Mouse (Mus musculus): ENCODE results near the gene Gm42878.
A peak's percentile ranks its signal among the peaks of the same experiment; 100 is the strongest.

Gm42878 gene

DNA sequence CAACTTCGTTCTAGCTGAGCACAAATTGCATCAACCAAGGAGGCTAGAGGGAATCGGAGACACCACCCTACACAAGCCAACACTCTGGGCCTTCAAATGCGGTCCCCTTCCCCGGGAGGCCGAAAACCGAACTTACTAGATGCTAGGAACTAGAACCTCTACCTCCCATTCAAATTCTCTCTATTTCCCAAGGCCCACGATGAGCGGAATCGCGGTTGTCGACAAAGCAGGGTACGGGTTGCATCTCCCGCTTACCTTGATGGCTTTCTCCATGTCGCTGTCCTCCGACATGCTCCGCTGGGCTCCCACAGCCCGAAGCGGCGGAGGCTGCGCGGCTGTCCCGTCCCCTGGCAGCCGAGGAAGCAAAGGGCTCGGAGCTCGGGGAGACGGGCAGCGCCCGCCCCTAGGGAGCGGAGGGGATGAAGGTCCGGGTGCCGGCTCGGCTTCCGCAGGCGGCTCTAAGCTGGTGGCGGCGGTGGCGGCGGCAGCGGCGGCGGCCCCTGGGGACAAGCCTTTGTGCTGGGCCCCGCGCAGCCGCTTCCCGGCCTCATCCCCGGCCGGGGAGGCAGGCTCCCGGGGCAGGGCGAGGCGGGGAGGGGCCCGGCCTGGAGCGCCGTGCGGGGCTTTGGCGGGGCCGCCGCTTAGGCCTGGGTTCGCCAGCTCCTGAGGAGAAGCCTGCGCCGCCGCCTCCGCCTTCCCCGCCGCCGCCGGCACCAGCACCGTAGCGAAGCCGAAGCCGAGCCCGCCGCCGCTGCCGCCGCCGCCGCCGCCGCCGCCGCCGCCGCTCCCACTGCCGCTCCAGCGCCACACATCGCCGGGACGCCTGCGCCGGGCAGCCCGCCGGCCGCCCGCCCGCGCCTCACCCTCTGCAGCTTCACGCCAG lies at the start of gene Gm42878, which contains the start of gene Adam1a:
TSS of gene Gm42878 (minus strand) at position 573 of the 883 bp plus-strand sequence.
TSS of gene Adam1a (minus strand) at position 573 of the 883 bp plus-strand sequence.
- no peak for DNase-seq (ENCODE audit: extremely low spot score, low read depth, low spot score)

DNA sequence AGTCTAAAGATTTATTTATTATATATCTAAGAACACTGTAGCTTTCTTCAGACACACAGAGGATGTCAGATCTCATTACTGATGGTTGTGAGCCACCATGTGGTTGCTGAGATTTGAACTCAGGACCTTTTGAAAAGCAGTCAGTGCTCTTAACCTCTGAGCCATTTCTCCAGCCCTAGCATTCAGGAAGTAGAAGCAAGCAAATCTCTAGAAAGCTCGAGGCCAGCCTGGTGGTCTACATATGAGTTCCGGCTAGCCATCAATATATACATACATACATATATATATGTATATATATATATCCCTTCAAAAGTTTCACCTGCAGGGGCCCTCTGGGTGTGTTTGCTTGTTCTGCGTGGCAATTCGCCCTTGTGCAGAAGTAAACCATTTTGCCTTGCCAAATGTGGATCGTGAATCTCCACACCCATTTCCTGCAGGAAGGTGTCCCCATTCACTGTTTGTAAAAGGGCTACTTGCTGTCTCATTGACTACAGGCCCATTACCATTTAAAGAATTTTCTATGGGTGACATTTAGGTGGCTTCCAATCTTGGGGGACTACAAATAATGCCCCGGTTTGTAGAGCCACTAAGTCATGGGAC lies 49.5 kb upstream of the Gm42878 start:
- no peak for DNase-seq (ENCODE audit: extremely low spot score, low read depth, low spot score)

DNA sequence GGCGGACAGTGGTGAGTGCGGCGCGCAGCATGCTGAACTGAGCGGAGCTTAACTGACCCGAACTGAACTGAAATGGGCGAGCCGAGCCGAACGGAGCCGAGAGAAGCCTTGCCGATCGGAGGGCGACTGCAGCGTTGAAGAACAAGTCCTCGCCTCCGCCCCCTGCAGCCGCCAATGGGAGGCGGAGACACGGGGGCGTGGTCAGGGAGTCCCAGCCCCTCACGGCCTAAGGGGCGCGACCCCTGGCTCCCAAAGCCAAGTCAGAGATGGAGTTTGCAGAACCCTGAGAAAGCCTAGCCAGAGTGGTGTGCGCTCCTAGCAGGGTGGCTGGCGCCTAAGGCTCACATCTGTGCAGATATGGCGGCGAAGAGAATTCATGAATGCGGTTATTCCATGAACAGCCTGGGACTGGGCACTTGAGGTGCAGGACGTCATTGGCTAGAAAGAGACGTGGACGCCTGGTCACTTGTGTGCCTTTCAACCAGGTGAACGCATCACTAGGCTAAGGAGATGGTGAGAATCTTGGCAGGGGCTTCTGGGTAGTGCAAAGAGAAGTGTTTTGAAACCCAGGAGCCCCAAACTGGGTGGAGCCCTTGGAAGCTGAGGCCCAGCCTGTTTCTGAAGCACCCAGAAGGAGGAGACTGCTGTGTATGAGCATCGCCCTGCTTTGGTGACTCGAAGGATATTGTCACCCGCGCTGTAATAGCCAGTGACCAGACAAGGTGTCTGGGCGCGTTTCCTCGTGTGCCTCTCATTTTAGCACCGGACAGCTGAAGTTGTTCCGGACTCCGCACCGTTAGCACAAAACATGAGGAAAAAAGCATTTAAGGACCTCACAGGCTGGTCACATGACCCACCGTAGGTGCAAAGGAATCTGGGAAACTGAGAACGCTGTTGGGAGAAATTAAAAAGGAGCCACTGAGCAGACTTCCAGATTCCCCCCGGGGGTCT lies 48.4 kb upstream of the Gm42878 start, which contains the start of gene Aldh2:
TSS of gene Aldh2 (minus strand) at position 374 of the 951 bp plus-strand sequence.
- DNase-seq (ENCODE audit: extremely low spot score, low read depth, low spot score): peak; percentile 49

DNA sequence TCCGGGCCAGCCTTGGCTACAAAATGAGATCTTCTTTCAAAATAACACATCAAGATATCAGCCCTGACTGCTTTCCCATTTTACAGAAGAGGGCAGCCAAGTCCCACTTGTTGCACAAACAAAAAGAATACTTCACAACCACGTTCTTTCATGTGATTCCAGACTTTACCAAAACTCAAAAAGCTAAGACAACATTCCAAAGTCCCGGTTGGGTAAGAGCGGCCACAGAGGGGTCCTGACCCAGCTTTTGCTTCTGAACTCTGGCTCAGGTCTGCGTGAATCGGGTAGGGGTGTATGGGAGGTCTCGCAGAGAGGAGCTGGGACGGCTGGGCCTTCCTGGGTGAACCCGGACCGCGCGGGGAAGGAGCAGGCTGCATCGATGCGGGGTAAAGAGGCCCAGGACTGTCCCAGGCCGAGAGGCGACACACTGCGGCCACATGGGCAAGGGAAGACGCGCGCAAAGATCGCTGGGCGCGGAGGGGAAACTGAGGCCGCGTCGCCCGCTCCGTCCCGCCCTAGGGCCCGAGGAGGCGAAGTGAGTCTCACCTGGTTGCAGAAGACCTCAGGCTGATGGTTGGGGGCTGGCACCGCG lies 47.6 kb upstream of the Gm42878 start:
- no peak for DNase-seq (ENCODE audit: extremely low spot score, low read depth, low spot score)

DNA sequence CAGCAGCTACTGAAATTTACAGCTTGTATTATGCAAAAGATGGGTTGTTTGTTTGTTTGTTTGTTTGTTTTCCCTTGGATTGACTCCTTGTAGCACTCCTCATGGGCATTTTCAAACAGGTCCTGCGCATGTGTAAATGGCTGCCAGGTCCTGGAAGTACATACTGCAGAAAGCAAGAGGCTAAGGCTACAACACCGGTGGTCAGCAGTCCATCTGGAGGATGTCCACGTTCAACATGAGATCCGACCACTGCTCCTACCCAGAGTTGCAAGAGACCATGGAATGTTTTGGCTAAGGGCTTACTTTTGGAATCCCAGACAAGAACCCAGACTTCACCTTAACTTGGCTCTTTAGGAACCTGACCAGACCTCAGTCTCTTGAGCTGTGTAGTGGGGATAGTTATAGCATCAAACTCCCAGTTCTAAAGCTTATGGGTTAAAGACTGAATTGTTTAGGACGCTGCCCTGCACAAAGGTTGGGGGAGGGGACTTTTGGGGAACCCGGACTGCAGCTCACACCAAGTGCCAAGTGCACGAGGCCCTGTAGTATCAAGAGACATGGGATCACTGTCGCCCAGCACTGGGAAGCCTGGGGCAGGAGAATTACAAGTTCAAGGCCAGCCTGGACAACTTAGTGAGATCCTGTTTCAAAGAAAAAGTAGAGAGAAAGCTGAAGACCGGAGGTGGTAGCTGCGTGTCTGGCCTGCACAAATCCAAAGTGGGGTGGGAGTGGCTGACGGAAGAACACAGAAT lies 47.0 kb upstream of the Gm42878 start:
- no peak for DNase-seq (ENCODE audit: extremely low spot score, low read depth, low spot score)

DNA sequence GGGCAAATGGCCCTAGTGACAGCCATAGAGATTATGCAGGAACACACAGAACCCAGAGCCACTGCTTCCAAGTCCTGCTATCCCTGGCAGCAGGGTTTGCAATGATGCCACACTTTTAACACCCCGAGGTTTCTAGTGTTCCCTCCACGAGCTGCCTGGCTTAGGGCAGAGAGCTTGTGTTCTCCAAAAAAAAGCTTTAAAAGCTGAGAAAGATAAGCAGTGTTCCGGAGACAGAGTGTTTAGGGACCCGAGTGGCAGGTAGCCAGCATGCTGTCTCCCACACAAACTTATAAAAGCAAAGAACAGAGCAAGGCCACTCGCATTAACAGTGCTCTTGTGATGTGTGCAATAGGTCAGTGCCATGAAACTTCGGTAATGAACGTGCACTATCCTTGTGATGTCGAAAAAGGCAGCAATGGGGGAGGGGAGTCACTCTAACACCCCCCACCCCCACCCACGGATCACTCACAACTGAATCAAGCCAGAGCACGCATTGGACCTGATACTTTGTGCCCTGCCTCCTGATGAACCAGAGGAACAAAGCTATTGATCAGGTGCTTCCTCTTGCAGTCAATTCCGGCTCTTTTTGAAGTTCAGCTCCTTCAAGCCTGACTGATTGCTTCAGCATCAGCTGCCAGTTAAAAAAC lies 46.3 kb upstream of the Gm42878 start:
- DNase-seq (ENCODE audit: extremely low spot score, low read depth, low spot score): no peak

DNA sequence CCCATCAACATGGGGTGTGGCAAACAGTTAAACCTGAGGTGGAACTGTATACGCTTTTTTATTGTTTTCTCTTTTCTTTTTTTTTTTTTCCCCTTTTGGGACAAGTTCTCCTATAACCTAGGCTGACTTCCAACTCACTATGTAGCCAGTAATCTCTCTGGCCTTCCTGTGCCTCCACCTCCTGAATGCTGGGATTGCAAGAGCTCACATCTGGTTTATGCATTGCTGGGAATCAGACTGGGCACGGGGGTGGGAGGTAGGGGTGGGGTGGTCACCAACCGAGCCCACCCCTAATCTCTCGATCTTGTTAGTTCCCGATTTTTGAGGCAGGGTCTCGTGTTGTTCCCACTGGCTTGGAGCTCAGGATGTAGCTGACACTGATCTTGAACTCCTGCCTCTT lies 44.6 kb upstream of the Gm42878 start:
- no peak for DNase-seq (ENCODE audit: extremely low spot score, low read depth, low spot score)

DNA sequence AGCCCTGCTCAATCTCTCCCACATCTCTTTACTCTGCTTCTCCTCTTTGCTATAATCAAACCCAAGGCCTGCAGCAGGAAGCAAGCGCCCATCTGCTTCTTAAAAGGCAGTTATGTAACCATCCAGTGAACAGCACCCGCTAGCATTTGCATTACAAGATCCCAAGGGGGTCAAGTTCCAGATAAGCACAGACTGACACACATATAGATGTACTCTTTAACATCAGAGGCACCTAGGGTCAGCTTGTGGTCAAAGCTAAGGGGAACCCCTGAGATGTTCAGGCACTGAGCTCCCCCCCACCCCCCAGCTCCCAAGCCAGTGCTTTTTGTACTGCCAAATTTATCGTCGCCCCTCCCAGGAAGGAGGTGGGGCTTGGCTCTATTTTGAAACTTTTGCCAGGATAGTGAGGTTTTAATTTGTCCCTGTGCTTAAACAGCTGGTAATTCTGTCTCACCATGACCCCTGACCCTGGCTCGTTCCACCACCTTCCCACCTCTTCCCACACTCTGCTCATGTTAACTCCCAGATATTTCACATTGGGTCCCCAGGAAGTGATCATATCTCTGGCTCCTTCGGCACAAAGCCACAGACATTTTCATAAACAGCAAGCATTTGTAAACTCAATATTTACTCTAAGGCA lies 41.2 kb upstream of the Gm42878 start:
- no peak for DNase-seq (ENCODE audit: extremely low spot score, low read depth, low spot score)

DNA sequence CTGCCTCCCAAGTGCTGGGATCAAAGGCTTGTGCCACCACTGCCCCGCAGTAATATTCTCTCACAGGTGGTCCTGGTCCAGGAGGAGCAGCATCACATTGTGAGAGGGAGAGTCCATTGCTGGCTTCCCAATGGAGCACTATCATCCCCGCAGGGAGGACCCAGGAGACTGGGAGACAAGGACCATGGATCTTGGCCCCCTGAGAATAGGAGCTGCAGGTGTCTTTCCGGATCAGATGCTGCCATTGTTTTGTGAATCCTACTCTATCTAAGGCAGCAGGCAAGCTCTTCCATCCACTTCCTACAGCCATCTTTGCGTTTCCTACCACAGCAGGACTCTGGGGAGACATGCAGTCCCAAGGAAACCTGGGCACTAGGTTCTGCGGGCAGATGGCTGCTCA lies 40.4 kb upstream of the Gm42878 start:
- DNase-seq (ENCODE audit: extremely low spot score, low read depth, low spot score): no peak

DNA sequence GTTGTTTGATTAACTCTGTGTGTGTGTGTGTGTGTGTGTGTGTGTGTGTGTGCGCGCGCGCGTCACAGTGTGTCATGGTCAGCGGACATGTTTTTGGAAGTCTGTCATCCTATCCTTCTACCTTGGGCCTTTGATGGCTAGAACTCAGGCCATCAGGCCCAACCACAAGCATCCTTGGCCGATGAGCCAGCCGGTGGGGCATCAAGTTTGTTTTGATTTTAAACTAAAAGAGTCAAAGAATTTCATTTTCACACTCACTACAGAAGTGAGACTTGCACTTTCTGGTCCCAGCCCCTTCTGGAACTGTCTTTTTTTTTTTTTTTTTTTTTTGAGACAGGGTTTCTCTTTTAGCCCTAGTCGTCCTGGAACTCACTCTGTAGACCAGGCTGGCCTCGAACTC lies 39.7 kb upstream of the Gm42878 start:
- no peak for DNase-seq (ENCODE audit: extremely low spot score, low read depth, low spot score)

DNA sequence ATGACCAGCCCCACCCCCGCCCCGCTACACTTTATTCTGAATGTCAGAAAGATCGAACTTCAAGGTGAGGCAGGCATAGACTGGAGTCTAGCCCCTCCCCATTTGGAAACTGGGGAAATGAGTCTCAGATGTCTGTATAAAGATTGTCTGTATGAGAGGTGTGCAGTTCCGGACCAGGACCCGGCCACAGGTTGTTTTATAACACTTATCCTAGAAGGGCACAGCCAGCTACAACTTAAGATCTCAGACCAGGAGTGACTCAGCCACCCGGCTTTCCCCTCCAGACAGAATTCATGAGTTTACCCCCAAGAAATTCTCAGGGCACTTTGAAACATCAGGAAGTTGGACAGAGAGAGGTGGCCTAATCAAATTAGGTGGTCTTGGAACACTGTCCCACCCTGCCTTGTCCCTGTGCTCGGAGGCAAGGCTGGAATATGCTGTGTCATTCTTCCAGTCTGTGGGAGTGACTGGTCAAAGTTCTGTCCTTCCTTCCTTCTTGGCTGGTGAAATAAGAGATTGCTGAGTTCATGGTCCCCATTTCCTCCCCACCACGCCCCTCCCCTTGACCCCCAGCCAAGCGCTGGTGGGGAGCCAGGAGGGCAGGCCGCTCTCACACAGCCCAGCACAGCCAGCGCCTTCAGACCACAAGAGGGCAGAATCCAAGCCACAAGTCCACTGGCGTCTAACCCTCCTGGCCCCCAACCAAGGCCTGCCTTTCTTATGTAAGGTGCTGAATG lies 38.7 kb upstream of the Gm42878 start:
- no peak for DNase-seq (ENCODE audit: extremely low spot score, low read depth, low spot score)

DNA sequence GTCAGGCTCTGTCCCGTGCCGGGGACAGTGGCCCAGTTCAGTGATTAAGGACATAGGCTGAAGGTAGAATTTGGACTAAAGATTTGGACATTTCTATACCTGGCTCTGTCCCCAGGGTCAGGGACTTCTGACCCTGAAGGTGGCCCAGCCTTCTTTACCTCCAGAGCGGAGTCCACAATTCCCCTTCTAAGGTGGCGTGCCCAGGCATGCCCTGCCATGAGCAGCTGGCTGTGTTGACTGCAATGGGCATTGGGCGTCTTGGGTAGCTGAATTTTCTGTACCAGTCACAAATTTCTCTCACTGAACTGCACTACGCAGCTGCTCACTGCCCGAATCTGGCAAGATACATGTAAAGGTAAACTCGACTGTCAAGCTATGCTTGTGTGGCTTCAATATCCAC lies 36.7 kb upstream of the Gm42878 start:
- DNase-seq (ENCODE audit: extremely low spot score, low read depth, low spot score): no peak

DNA sequence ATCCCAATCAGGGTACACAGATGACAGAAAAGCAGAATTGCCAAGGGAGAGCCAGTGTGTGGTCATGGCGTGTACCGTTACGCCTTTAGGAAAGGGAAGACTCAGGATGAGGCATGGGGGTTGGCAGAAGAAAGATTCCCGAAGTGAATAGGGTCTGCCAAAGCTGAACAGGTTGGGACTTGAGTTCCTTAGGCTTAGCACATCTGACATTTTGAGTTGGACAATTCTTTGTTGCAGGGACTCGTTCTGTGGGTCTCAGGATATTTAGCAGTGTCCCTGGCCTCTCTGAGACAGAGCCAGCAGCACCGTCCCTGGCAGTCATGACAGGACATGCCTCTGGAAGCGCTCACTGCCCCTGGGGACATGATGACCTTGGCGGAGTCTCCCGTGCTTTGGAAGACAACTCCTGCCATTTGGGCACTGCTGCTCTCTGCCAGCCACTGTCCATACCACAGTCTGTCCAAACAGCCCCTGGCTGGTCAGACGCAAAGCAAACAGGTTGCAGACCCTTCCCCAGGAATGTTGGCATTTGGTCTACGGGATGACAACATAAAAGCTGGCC lies 31.7 kb upstream of the Gm42878 start:
- no peak for DNase-seq (ENCODE audit: extremely low spot score, low read depth, low spot score)

DNA sequence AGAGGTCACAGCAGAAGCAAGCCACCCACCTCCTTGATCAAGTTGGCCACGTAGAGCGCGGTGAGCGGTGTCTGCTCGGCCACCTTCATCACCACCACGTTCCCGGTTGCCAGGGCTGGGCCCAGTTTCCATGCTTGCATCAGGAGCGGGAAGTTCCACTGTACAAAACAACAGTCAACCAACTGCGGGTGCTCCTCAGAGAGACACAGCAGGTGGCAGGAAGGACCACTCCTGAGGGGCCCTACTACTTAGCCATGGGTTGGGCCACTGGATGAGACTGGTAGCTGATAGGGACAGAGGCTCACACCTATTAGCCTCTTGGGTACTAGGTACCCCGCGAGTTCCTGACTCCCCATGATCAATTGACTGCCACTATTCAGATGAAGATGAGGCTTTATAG lies 30.6 kb upstream of the Gm42878 start:
- DNase-seq (ENCODE audit: extremely low spot score, low read depth, low spot score): no peak

DNA sequence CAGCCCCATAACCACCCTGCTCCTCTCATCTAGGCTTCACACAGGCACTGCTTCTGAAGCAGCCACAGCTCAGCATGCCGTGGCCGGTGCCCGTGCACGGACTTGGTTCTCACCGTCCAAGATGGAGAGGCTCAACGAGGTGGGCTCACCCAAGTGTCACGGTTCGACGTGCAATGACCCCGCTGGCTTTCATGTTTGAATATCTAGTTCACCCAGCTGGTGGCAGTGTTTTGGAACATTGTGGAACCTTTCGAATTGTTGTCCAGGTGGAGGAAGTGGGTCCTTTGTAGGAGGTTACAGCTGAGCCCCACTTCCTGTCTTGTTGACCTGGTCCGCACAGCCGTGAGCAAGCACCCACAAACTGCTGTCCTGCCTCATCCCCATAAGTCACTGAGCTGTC lies 28.9 kb upstream of the Gm42878 start:
- DNase-seq (ENCODE audit: extremely low spot score, low read depth, low spot score): no peak

DNA sequence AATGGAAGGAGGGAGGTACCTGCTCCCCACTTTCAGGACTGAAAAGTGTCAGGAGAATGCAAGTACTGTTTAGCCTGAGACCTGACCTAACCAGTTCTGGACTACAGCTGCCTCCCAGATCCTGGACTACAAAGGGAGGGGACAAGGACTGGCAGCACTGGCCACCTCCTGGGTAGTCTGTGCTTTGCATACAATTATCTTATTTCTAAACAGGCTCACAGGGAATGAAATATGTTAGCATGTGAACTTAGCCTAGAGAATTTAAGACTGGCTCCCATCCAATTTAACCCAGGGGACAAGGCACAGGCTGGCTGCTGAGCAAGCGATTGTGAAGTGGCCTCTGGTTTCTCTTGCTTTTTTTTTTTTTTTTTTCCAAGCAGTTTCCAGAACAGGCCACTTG lies 25.5 kb upstream of the Gm42878 start:
- no peak for DNase-seq (ENCODE audit: extremely low spot score, low read depth, low spot score)

DNA sequence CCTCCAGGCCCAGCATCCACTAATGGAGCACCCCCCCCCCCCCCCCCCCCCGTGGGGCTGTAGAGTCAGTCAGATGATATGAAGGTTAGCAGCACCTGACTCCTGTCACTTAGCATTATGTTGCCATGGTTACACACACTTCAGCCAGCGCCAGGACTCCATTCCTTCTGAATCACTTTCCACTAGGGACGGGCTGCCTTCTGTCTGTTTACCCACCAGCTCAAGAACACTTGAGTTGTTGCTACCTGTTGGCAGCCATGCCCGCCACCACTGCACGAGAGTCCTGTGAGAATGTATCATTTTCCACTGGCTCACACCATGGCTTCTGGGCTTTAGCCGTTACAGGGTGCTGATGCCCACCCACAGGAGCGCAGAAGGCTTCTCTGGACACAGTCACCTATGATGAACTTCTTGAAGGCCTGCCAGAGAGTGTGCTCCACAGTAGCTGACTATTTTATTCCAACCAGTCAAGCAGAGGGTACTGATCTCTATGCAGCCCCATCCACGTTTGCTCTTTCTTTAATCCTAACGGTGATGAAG lies 24.7 kb upstream of the Gm42878 start:
- DNase-seq (ENCODE audit: extremely low spot score, low read depth, low spot score): no peak

Measured in hindlimb bud, embryonic 11.5 days (tissue).